Mouse (Mus musculus) embryonic facial prominence, embryonic 14.5 days (tissue): ENCODE measurements around the gene Rrp1b. TPM values are rescaled to one million over a fixed set of nuclear protein-coding genes. Genes with fewer than 3 reads are reported as not detected.
A peak's percentile ranks its signal among the peaks of the same experiment; 100 is the strongest.

Experiments
- ATAC-seq: fragments of 200-750 bp; cut with Nextera tagmentation; 2 replicates; pipeline ENCODE4 v1.8.0; 2017; ENCODE audit warnings: low read depth, moderate number of reproducible peaks, moderate TSS enrichment
- DNase-seq: peaks from one replicate; pipeline ENCODE4 v3.0.0-alpha.2; 2015; ENCODE audit warnings: low spot score
- H3K27ac ChIP-seq: fragments of 300-500 bp; sonication (generic); replicated peaks from 2 replicates; pipeline ENCODE4 v1.5.1; 2014; ENCODE audit warnings: low read depth, mild to moderate bottlenecking, low read length, moderate library complexity
- H3K27me3 ChIP-seq: fragments of 300-500 bp; sonication (generic); replicated peaks from 2 replicates; pipeline ENCODE4 v1.6.1; 2014; ENCODE audit warnings: low read length; ENCODE audit not compliant: control insufficient read depth, insufficient read depth
- H3K36me3 ChIP-seq: fragments of 300-500 bp; sonication (generic); 2 replicates; pipeline ENCODE4 v1.6.1; 2014; ENCODE audit warnings: low read length, mixed read lengths; ENCODE audit not compliant: control insufficient read depth, insufficient read depth
- H3K4me1 ChIP-seq: fragments of 300-500 bp; sonication (generic); 2 replicates; pipeline ENCODE4 v1.6.1; 2014; ENCODE audit warnings: antibody characterized with exemption, low read length; ENCODE audit not compliant: control insufficient read depth, insufficient read depth
- H3K4me2 ChIP-seq: fragments of 300-500 bp; sonication (generic); 2 replicates; pipeline ENCODE4 v1.6.1; 2014; ENCODE audit warnings: low read depth, mild to moderate bottlenecking, low read length, moderate library complexity, mixed read lengths
- H3K4me3 ChIP-seq: fragments of 300-500 bp; sonication (generic); 2 replicates; pipeline ENCODE4 v1.5.1; 2014; ENCODE audit warnings: low read depth, mild to moderate bottlenecking, low read length
- H3K9ac ChIP-seq: fragments of 300-500 bp; sonication (generic); 2 replicates; pipeline ENCODE4 v1.6.1; 2014; ENCODE audit warnings: low read depth, mild to moderate bottlenecking, low read length, moderate library complexity, mixed read lengths
- H3K9me3 ChIP-seq: fragments of 300-500 bp; sonication (generic); 2 replicates; pipeline ENCODE4 v1.6.1; 2016; ENCODE audit warnings: low read length; ENCODE audit not compliant: control insufficient read depth
- WGBS: fragments of 180-500 bp; shearing (Covaris S2); extraction: QIAGEN DNeasy Blood & Tissue Kit; methylation state at CpG from one replicate; pipeline ENCODE4 v1.1.7; 2014; 5-methylcytosine and 5-hydroxymethylcytosine counted together
- polyA plus RNA-seq: library from polyadenylated mRNA; unstranded; fragments of >200 nt; fragmentation: Nextera tagmentation; extraction: Ambion mirVana; gene quantifications from 2 replicates; pipeline ENCODE4 v1.2.1, GENCODE M21; 2014

Gene Rrp1b
- 41.9 and 47.9 TPM in 2 replicates for polyA plus RNA-seq

DNA sequence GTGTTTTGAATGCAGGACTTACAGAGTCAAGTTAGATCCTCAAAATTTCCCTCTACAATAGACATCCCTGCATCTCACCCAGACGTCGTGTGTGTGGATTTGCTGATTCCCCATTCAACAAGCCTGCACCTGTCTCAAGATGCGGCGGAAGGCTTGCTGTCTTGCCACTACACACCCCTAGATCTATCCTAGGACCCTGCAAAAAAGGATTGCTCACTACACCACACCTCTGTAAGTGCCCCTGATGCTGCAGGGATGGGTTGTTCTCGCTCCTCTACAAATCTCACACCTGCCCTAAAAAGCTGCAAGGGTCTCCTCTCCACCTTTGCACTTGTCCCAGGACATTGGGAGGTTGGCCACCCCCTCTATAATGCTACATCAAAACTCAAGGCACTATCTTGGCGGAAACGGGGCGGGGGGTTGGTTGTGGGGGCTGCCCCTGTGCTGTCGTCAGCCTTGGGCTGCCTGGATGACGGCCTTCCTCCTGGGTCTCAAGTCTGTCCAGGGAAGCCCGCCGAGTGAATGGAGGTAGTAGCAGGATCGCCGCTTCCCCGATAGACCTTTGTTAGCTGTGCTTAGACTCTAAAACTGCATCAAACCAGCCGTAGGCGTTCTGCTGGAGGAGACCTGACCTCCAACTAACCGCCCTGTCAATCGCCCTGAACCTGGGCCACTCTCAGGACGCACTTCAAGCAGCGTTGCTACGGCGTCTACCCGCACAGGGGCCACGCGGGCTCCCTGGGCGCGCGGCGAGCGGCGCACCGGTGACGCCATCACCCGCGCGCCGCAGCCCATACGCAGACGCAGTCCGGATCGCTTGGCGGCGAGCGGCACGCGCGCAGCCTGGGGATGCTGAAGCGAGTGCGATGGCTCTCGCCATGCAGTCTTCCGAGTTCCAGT, at the start of gene Rrp1b, which contains the start of gene Hsf2bp:
Rrp1b (plus strand) TSS at position 492 of the 900 bp plus-strand sequence.
Hsf2bp (minus strand) TSS at position 741 of the 900 bp plus-strand sequence.
- Histone ChIP-seq H3K36me3 (no peaks in the 10 kb centered on the region), H3K9ac (peak within 1 kb of the TSS; percentile 78), H3K27me3 (no peaks in the 10 kb centered on the region), H3K4me3 (peak within 1 kb of the TSS; percentile 68), H3K27ac (peak within 1 kb of the TSS; percentile 86), H3K9me3 (no peaks in the 10 kb centered on the region), H3K4me1 (peaks cover 13% of the 10 kb centered on the region), H3K4me2 (peak within 1 kb of the TSS; percentile 66)
- peak; percentile 91 for DNase-seq
- WGBS = 6% methylated on average over 35 of the region's 52 CpGs
- peak; percentile 95 for ATAC-seq

DNA sequence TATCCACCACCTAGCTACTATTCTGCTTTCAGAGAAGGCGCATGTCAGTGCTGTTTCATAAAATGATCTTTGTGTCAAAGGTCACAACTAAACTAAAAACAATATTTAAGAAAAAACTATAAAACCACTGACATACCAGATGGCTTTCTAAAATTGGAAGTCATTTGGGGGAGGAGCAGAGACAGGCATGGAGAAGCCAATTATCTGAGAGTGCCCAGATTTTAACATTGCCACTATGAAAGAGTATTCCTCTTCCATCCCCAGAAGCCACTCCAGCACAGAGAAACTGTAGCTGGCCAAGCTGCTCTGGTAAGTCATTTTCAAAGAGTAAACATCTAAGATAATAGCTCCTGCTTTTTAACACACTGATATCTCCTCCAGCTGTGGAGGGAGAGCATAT, 49.0 kb upstream of the Rrp1b start:
- peaks cover 16% of the 10 kb centered on the region for H3K4me1 ChIP-seq
- WGBS = 82% methylated on average over 1 of the region's 1 CpGs
- no peak for ATAC-seq

DNA sequence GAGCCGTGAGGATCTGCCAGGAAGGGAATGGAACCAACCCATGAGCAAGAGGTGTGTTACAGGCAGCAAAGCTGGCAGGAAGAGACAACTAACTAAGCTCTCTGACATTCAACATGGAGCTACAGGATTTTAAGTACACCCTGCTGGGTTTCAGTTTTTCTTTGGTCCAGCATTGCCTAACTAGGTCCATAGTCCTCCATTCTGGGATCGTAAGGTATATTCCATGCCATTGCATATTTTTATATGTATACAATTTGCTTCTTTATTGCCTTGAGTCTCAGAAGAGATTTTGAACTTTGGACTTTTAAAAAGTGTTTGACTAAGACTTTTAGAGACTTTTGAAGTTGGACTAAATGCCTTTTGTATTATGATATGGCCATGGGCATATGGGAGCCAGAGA, 46.9 kb upstream of the Rrp1b start:
- Histone ChIP-seq H3K36me3 (no peaks in the 10 kb centered on the region), H3K27ac (no peak overlapping the region), H3K9ac (no peak overlapping the region), H3K27me3 (no peaks in the 10 kb centered on the region), H3K4me3 (no peak overlapping the region), H3K4me1 (peaks cover 3% of the 10 kb centered on the region; the same call in 1 of the 2 replicates), H3K4me2 (no peak overlapping the region), H3K9me3 (no peaks in the 10 kb centered on the region)
- no peak for DNase-seq
- WGBS = 100% methylated on average over 2 of the region's 2 CpGs
- ATAC-seq = no peak

More for the DNA sequence above, 49.0 kb upstream of the Rrp1b start:
- Histone ChIP-seq H3K27ac (no peak overlapping the region), H3K9ac (no peak overlapping the region), H3K4me2 (no peak overlapping the region), H3K4me3 (no peak overlapping the region), H3K9me3 (no peaks in the 10 kb centered on the region), H3K36me3 (no peaks in the 10 kb centered on the region), H3K27me3 (no peaks in the 10 kb centered on the region)
- no peak for DNase-seq

DNA sequence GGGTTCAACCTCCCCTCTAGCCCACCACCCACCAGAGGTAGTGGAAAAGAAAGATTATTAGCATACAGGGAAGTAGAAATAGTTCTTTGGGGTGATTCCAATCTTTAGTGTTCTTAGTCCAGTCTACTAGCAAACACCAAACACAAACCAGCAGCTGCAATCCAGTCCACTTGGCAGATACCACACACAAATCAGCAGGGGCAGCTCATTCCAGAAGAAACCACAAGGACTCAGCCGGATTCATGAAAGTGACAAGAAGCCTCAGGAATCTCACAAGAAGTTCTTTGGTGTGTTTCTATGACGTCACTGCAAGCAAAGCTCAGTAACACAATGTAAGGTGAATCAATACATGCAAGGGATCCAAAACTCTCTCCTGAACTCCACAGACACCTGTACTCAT, 43.9 kb upstream of the Rrp1b start:
- Histone ChIP-seq H3K9ac (no peak overlapping the region), H3K4me3 (no peak overlapping the region), H3K27me3 (no peaks in the 10 kb centered on the region), H3K9me3 (0 out of 2 replicates have a peak, but pooled peaks cover 6% of the 10 kb centered on the region), H3K4me1 (peaks cover 3% of the 10 kb centered on the region; the same call in 1 of the 2 replicates), H3K4me2 (no peak overlapping the region), H3K36me3 (no peaks in the 10 kb centered on the region), H3K27ac (no peak overlapping the region)
- WGBS = 49% methylated on average over 2 of the region's 2 CpGs
- no peak for DNase-seq
- no peak for ATAC-seq

DNA sequence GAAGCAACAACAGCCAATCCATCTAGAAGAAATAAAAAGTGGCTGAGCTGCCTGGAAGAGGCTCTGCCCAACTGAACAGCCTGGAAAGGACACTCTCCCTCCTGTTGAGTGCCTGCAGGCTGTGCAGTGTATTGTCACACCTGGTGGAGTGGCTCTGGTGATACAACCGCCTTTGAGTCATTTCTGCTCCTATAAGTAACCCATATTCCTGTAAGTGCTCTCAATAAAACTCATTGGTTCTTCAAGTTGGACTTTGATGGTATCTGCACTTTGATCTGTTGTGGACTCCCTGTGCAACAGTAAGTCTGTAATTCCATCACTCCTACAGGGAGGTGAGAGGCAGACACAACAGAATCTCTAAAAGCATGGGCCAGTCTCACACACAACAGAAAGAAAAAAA, 42.5 kb upstream of the Rrp1b start:
- DNase-seq = no peak
- 82% methylated on average over 1 of the region's 1 CpGs for WGBS
- Histone ChIP-seq H3K9me3 (0 out of 2 replicates have a peak, but pooled peaks cover 6% of the 10 kb centered on the region), H3K4me2 (no peak overlapping the region), H3K27me3 (no peaks in the 10 kb centered on the region), H3K4me1 (no peaks in the 10 kb centered on the region), H3K4me3 (no peak overlapping the region), H3K9ac (no peak overlapping the region), H3K27ac (no peak overlapping the region), H3K36me3 (no peaks in the 10 kb centered on the region)
- ATAC-seq = no peak

DNA sequence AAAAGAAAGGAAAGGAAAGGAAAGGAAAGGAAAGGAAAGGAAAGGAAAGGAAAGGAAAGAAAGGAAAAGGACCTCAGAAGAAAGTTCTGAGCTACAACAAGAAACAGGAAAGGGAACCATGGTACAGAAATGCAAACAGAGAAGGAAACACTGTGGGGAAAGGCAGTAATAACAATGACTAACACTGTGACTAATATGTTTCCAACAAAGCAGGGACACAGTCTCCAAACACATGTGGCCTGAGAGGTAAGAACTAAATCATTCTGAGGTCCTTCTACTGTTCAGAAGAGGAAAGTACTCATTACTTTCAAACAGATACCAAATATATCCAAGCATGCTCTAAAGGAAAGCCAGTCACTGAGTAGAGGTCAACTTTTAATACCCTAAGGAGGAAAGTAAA, 41.8 kb upstream of the Rrp1b start:
- Histone ChIP-seq H3K9me3 (0 out of 2 replicates have a peak, but pooled peaks cover 6% of the 10 kb centered on the region), H3K27me3 (no peaks in the 10 kb centered on the region), H3K4me3 (no peak overlapping the region), H3K9ac (no peak overlapping the region), H3K27ac (no peak overlapping the region), H3K4me1 (no peaks in the 10 kb centered on the region), H3K4me2 (no peak overlapping the region), H3K36me3 (no peaks in the 10 kb centered on the region)
- ATAC-seq (no peak), DNase-seq (no peak)

DNA sequence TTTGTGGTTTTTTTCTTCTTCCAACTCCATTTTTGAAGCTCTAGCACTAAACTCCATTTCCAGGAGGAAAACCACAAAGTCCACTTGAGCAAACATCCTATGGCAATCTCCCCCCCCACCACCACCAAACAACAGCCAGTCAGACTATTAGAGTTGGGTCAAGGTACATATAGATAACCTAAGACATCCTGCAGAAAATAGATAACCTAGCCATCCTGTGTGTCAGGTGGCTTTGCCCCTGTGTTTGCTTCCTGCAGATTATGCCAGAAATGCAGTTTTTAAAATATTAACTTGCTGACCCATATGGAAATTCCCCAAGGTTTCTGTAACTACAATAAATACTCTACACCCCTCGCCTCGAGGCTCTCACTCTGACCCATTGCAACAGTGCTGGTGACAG, 40.1 kb upstream of the Rrp1b start:
- 59% methylated on average over 2 of the region's 2 CpGs for WGBS

DNA sequence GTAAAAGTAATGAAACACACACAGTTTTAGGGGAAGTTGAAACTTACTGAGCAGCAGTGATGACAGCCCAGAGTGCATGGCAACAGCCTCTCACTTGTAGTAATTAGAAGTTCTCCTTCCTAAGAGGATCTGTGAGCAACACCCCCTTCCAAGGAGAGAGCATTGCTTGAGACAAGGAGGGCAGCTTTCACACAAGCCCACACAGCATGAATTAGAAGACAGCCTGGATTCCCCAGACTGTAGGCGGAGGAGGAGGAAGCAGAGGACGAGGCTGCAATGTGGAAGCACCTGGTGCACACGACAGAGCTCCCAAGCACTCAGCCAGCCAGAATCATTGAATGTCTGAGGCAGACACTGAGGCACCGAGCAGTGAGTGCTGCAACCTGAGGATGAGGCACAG, 39.6 kb upstream of the Rrp1b start:
- Histone ChIP-seq H3K9me3 (0 out of 2 replicates have a peak, but pooled peaks cover 6% of the 10 kb centered on the region), H3K27me3 (no peaks in the 10 kb centered on the region), H3K4me2 (no peak overlapping the region), H3K4me1 (no peaks in the 10 kb centered on the region), H3K4me3 (no peak overlapping the region), H3K27ac (no peak overlapping the region), H3K9ac (no peak overlapping the region), H3K36me3 (no peaks in the 10 kb centered on the region)
- ATAC-seq (no peak), DNase-seq (no peak)
- 69% methylated on average over 4 of the region's 4 CpGs for WGBS

More for the DNA sequence above, 40.1 kb upstream of the Rrp1b start:
- Histone ChIP-seq H3K36me3 (no peaks in the 10 kb centered on the region), H3K4me1 (no peaks in the 10 kb centered on the region), H3K27ac (no peak overlapping the region), H3K9me3 (0 out of 2 replicates have a peak, but pooled peaks cover 6% of the 10 kb centered on the region), H3K4me2 (no peak overlapping the region), H3K9ac (no peak overlapping the region), H3K4me3 (no peak overlapping the region), H3K27me3 (no peaks in the 10 kb centered on the region)
- ATAC-seq = no peak
- no peak for DNase-seq
